Mouse (Mus musculus): ENCODE results near the gene Tmem33. TPM values are rescaled to one million over a fixed set of nuclear protein-coding genes. Genes with fewer than 3 reads are reported as not detected.

Gene Tmem33
- polyA plus RNA-seq, 1 experiment from 2014 or later = 100 TPM

DNA sequence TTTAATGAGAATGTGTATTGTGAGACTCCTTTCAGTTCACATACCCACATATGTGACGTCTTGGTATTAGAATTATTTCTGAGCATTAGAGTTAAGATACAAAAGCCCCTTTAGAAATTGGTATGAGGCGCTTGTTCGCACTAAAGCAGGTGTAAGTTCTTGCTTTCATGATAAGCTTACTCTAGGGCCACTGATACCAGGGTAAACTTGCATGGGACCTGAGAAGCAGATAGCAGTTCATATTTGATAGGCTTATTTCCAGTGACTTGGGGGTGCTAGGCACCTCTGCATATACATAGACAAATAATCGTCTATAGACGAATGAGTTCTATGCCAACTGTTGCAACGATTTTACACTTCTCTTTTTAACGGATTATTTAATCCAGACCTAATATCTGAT is 2.6 kb downstream of the Tmem33 start:
- ATAC-seq (ENCODE audit: low read depth) = peak; percentile 72
- no peaks in the 10 kb centered on the region for H3K9me3 ChIP-seq (replicated peaks)
- H3K4me2 ChIP-seq = peak overlapping the region; percentile 77
- 48% methylated on average over 7 of the region's 7 CpGs for WGBS (ENCODE audit: insufficient replicate concordance)
- DNase-seq = peak; percentile 43
- no peaks in the 10 kb centered on the region for H3K27me3 ChIP-seq
- H3K27ac ChIP-seq = peak overlapping the region; percentile 98
- peak overlapping the region; percentile 96 for H3K4me3 ChIP-seq (replicated peaks)
- peaks cover 42% of the 10 kb centered on the region for H3K36me3 ChIP-seq
- peaks cover 56% of the 10 kb centered on the region for H3K4me1 ChIP-seq (replicated peaks)
- H3K9ac ChIP-seq = peak overlapping the region; percentile 49; the same call in 1 of the 2 replicates

DNA sequence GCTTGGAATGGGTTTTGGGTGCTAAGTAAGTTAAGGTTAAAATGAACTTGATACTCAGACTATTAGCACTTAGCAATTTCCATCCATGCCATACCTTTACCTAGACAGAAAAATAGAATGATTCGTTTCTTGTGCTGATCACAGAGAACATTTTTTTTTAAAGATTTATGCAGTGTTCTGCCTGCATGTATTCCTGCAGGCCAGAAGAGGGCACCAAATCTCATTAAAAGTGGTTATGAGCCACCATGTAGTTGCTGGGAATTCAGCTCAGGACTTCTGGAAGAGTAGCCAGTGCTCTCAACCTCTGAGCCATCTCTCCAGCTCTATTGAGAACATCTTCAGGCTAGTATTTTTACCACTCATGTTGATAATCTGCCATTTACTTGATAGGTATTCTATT is 5.7 kb downstream of the Tmem33 start:
- Histone ChIP-seq H3K36me3 (peaks cover 58% of the 10 kb centered on the region), H3K27ac (no peak overlapping the region), H3K4me2 (no peak overlapping the region), H3K4me1 (replicated peaks) (peaks cover 42% of the 10 kb centered on the region), H3K9ac (no peak overlapping the region), H3K9me3 (replicated peaks) (no peaks in the 10 kb centered on the region), H3K4me3 (replicated peaks) (no peak overlapping the region), H3K27me3 (no peaks in the 10 kb centered on the region)
- 79% methylated on average over 1 of the region's 1 CpGs for WGBS (ENCODE audit: insufficient replicate concordance)
- no peak for DNase-seq
- no peak for ATAC-seq (ENCODE audit: low read depth)

DNA sequence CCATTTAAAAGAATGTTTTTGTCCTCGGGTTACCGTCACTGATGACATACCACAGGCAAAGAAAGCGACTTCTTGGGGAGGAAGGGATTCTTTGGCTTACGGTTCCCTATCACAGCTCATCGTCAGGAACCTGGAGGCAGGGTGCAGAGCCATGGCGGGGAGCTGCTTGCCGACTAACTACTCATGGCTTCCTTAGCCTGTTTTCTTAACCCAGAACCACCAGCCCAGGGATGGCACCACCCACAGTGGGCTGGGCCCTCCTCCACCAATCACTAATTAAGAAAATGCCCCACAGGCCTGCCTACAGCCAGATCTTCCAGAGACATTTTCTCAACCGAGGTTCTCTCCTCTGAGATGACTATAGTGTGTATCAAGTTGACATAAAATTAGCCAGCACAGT is 8.9 kb downstream of the Tmem33 start:
- ATAC-seq (ENCODE audit: low read depth) = 0 out of 2 replicates have a peak, but pooled peaks have one; percentile 29
- H3K4me3 ChIP-seq (replicated peaks) = no peak overlapping the region

DNA sequence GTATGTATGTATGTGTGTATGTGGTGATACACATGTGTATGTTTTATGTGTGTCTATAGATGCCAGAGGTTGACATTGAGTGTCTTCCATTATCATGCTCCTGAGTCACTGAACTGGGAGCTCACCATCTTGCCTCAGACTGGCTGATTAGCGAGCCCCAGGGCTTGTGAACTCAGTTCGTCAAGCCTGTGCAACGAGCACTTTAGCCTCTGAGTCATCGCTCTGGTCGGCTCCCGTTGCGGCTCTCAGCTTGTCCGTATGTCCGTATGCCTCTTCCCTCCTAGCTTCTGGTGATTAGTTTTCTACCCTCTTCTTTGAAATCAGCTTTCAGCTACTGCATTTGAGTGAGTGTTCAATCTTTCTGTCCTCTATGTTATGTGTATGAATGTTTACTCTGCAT is 19.0 kb downstream of the Tmem33 start:
- DNase-seq (peak; percentile 20), ATAC-seq (ENCODE audit: low read depth) (peak; percentile 37)
- no peaks in the 10 kb centered on the region for H3K27me3 ChIP-seq
- H3K36me3 ChIP-seq = peaks cover 44% of the 10 kb centered on the region
- H3K9ac ChIP-seq = no peak overlapping the region
- H3K9me3 ChIP-seq (replicated peaks) = no peaks in the 10 kb centered on the region
- WGBS (ENCODE audit: insufficient replicate concordance) = 87% methylated on average over 9 of the region's 9 CpGs
- H3K4me1 ChIP-seq (replicated peaks) = peaks cover 48% of the 10 kb centered on the region
- peak overlapping the region; percentile 56 for H3K4me2 ChIP-seq
- H3K4me3 ChIP-seq (replicated peaks) = 0 out of 2 replicates have a peak overlapping the region, but pooled peaks have one; percentile 21
- H3K27ac ChIP-seq = peak overlapping the region; percentile 94

More for the DNA sequence above, 8.9 kb downstream of the Tmem33 start:
- no peaks in the 10 kb centered on the region for H3K9me3 ChIP-seq (replicated peaks)
- no peaks in the 10 kb centered on the region for H3K27me3 ChIP-seq
- H3K9ac ChIP-seq = no peak overlapping the region
- H3K36me3 ChIP-seq = peaks cover 50% of the 10 kb centered on the region
- H3K27ac ChIP-seq = no peak overlapping the region
- no peak overlapping the region for H3K4me2 ChIP-seq
- WGBS (ENCODE audit: insufficient replicate concordance) = 84% methylated on average over 8 of the region's 8 CpGs
- H3K4me1 ChIP-seq (replicated peaks) = peaks cover 16% of the 10 kb centered on the region
- no peak for DNase-seq

DNA sequence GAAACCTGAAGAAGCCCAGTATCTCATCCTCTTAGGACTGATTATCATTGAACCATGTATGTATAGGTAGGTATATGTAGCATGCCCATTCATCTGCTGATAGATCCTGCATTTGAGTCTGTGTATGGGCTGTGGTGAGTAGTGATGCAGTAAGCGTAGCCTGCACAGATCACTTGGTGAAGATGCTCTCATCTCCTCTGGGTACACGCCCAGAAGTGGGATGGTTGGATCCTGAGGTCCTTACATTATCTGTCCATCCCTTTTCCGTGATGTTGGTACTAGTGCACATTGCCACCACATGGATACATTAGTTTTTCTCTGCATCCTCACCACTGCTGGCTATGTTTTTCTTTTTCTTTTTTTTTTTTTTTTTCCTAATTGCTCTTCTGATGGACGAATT is 19.5 kb downstream of the Tmem33 start:
- ATAC-seq (ENCODE audit: low read depth) (peak; percentile 86), DNase-seq (peak; percentile 41)
- no peaks in the 10 kb centered on the region for H3K9me3 ChIP-seq (replicated peaks)
- H3K4me3 ChIP-seq (replicated peaks) = 0 out of 2 replicates have a peak overlapping the region, but pooled peaks have one; percentile 21
- H3K36me3 ChIP-seq = peaks cover 48% of the 10 kb centered on the region
- H3K4me1 ChIP-seq (replicated peaks) = peaks cover 48% of the 10 kb centered on the region
- H3K27ac ChIP-seq = peak overlapping the region; percentile 94
- peak overlapping the region; percentile 56 for H3K4me2 ChIP-seq
- H3K9ac ChIP-seq = no peak overlapping the region; the same call in 1 of the 2 replicates
- no peaks in the 10 kb centered on the region for H3K27me3 ChIP-seq
- 51% methylated on average over 4 of the region's 4 CpGs for WGBS (ENCODE audit: insufficient replicate concordance)

DNA sequence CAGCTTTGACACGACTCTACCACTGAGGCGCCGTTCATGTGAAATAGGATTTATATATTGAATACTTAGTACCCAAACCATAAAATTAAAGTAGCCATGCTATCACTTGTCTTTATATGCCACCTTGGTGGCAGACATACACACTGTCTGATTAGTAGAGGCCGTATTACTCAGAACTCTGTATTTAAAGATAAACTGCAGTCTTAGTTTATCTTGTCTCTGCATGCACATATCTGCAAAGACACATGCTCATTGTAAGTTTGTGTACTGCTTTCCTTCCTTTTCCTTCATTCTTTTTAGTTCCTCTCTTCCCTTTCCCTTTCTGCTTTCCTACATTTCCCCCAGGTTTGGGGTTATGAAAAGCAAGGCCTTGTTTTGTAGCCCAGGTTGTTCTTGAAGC is 20.0 kb downstream of the Tmem33 start:
- Histone ChIP-seq H3K9me3 (replicated peaks) (no peaks in the 10 kb centered on the region), H3K36me3 (peaks cover 53% of the 10 kb centered on the region), H3K4me1 (replicated peaks) (peaks cover 48% of the 10 kb centered on the region), H3K27ac (peak overlapping the region; percentile 94), H3K9ac (peak overlapping the region; percentile 61), H3K4me3 (replicated peaks) (peak overlapping the region; percentile 28; the same call in 1 of the 2 replicates), H3K4me2 (peak overlapping the region; percentile 56), H3K27me3 (no peaks in the 10 kb centered on the region)
- 38% methylated on average over 4 of the region's 4 CpGs for WGBS (ENCODE audit: insufficient replicate concordance)
- ATAC-seq (ENCODE audit: low read depth) (peak; percentile 94), DNase-seq (peak; percentile 54)

DNA sequence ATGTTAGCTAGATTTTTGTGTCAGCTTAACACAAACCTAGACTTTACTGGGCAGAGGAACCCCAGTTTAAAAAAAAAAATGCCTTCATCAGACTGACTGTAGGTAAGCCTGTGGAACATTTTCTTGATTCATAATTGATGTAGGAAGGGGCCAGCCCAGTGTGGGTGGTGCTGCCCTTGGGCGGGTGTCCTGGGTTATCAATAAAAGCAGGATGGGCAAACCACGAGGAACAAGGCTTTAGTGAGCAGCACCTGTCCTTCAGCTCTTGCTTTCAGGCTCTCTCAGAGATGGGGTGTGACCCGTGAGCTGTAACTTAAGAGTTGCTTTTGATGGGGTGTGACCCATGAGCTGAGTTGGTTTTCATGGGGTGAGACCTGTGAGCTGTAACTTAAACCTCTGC is 34.7 kb downstream of the Tmem33 start:
- Histone ChIP-seq H3K27ac (peak overlapping the region; percentile 66), H3K9me3 (replicated peaks) (no peaks in the 10 kb centered on the region), H3K36me3 (peaks cover 40% of the 10 kb centered on the region), H3K4me2 (peak overlapping the region; percentile 32), H3K4me3 (replicated peaks) (no peak overlapping the region), H3K9ac (peak overlapping the region; percentile 17; the same call in 1 of the 2 replicates), H3K27me3 (no peaks in the 10 kb centered on the region), H3K4me1 (replicated peaks) (peaks cover 30% of the 10 kb centered on the region)
- WGBS (ENCODE audit: insufficient replicate concordance) = 30% methylated on average over 3 of the region's 3 CpGs
- peak; percentile 92 for ATAC-seq (ENCODE audit: low read depth)
- DNase-seq = peak; percentile 34

DNA sequence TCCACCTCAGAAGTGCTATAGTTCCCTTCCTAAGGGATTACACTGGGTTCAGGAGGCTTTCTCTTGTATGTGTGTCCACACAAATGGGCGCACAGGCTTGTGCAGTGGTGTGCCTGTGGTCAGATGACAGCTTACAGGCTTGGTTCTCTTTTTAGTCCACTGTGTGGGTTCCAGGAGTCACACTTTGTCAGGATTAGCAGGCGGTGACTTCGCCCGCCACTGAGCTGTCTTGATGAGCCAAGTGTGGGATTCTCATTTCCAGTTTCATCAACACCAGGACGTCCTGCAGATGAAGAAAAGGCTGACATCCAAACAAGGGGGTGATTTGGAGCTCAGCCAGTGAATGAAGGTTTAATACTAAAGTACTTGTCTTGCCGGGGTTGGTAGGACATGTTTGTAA is 35.3 kb downstream of the Tmem33 start:
- WGBS (ENCODE audit: insufficient replicate concordance) = 83% methylated on average over 6 of the region's 6 CpGs
- H3K4me1 ChIP-seq (replicated peaks) = peaks cover 33% of the 10 kb centered on the region
- H3K27ac ChIP-seq = peak overlapping the region; percentile 66
- DNase-seq = no peak
- H3K4me3 ChIP-seq (replicated peaks) = no peak overlapping the region
- ATAC-seq (ENCODE audit: low read depth) = 0 out of 2 replicates have a peak, but pooled peaks have one; percentile 8
- no peaks in the 10 kb centered on the region for H3K9me3 ChIP-seq (replicated peaks)
- H3K27me3 ChIP-seq = no peaks in the 10 kb centered on the region
- H3K4me2 ChIP-seq = no peak overlapping the region
- peaks cover 42% of the 10 kb centered on the region for H3K36me3 ChIP-seq
- 0 out of 2 replicates have a peak overlapping the region, but pooled peaks have one; percentile 17 for H3K9ac ChIP-seq

DNA sequence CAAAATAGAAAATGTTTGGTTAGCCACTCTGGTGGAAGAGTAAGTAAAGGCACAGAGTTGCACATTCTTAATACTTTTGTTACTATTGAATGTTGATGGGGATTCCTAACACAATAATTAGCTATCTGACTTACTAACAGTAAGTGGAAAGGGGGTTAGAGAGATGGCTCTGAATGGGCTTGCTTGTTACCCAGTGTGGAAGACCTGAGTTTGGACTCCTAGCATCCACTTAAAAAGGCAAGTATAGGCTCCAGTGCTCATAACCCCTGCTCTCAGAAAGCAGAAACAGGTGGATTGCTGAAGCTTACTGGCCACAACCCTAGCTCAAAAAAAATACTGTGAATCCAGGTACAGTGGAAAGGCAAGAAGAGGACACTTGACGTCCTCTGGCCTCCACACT is 35.8 kb downstream of the Tmem33 start:
- ATAC-seq (ENCODE audit: low read depth) (no peak), DNase-seq (no peak)
- no peak overlapping the region for H3K4me2 ChIP-seq
- no peak overlapping the region for H3K27ac ChIP-seq
- WGBS (ENCODE audit: insufficient replicate concordance) = 82% methylated on average over 1 of the region's 1 CpGs
- H3K4me3 ChIP-seq (replicated peaks) = no peak overlapping the region
- peaks cover 42% of the 10 kb centered on the region for H3K36me3 ChIP-seq
- no peak overlapping the region for H3K9ac ChIP-seq
- no peaks in the 10 kb centered on the region for H3K27me3 ChIP-seq
- no peaks in the 10 kb centered on the region for H3K9me3 ChIP-seq (replicated peaks)
- peaks cover 35% of the 10 kb centered on the region for H3K4me1 ChIP-seq (replicated peaks)

DNA sequence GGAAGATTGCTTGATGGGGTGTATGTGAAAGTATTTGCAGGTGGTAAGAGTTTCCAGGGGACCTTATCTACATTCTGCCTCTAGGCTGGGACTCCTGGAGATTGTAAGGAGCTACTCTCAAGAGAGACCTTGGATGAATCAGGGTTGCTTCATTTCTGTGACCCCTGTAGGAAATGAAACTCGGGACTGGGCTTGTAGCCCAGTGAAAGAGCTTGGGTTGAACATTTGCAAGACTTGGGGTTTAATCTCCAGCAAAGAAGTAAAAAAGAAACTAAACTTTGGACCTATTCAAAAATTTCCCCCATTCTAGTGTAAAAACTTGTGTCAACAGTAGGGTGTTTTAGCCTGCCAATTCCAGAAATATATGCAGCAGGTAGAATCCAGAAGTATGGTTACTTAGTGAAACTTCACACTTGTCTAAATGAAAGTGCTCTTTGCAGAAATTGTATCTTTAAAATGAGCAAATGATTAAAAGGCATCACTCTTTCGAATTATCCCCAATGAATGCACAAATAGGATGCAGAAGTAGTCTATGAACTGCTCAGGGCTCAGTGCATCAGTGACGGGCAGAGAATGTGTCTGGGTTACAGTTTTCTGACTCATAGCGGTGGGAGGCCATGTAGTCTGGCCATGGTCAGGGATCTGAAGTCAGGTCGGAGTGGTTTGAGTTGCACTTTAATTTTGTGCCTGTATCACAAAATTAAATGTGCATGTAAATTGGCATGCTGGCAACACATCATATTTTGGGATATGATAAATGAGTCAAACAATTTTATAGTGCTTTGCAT is 36.9 kb downstream of the Tmem33 start:
- peaks cover 33% of the 10 kb centered on the region for H3K36me3 ChIP-seq
- no peaks in the 10 kb centered on the region for H3K27me3 ChIP-seq
- ATAC-seq (ENCODE audit: low read depth) = no peak
- H3K4me1 ChIP-seq (replicated peaks) = peaks cover 36% of the 10 kb centered on the region
- no peak overlapping the region for H3K27ac ChIP-seq
- no peaks in the 10 kb centered on the region for H3K9me3 ChIP-seq (replicated peaks)
- no peak overlapping the region for H3K9ac ChIP-seq
- WGBS (ENCODE audit: insufficient replicate concordance) = 83% methylated on average over 5 of the region's 5 CpGs
- no peak overlapping the region for H3K4me2 ChIP-seq
- no peak for DNase-seq
- H3K4me3 ChIP-seq (replicated peaks) = no peak overlapping the region

DNA sequence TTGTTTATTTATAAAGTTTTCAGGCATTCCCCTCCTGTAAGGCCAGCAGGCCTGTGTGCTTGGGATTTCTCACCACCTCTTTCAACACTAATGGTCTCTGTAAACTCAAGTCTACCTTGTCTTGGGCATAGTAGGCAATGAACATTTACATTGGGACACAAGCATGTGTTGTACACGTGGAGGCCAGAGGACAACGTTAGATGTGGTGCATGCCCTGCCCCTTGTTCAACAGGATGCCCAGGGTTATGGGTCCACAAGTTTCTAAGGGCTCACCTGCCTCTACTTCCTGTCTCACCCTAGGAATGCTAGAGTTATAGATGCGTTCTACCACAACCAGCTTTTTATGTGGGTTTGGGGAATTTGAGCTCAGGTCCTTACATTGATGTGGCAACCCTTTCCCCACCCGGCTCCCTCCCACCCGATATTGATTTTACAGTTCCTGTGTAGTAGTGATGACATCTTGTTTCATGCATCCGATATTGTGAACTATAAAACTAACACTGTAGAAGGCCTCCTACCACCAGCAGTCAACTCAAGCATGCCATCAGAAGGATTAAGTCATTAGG is 39.6 kb downstream of the Tmem33 start:
- Histone ChIP-seq H3K4me1 (replicated peaks) (peaks cover 22% of the 10 kb centered on the region), H3K36me3 (peaks cover 20% of the 10 kb centered on the region; the same call in 1 of the 2 replicates), H3K4me2 (no peak overlapping the region), H3K9me3 (replicated peaks) (no peaks in the 10 kb centered on the region), H3K9ac (no peak overlapping the region), H3K27me3 (no peaks in the 10 kb centered on the region), H3K27ac (no peak overlapping the region), H3K4me3 (replicated peaks) (no peak overlapping the region)
- 82% methylated on average over 6 of the region's 6 CpGs for WGBS (ENCODE audit: insufficient replicate concordance)
- DNase-seq (no peak), ATAC-seq (ENCODE audit: low read depth) (no peak)
